Mouse (Mus musculus): Measurements from ENCODE around the gene Skint1.
"Not testable (repeated sequence)": the region's sequence is repeated elsewhere in the genome, so short reads cannot be mapped to it uniquely, and the experiment has no call there.

Gene Skint1

GRCm38 (mm10) chr4:112005969-112006368, at the start of gene Skint1:
TSS of gene Skint1 (plus strand) at chr4:112006269.
- no peak for DNase-seq (ENCODE audit: low spot score in 2 of 2)

GRCm38 (mm10) chr4:111961309-111961708, 44.8 kb upstream of the Skint1 start:
- no peak for DNase-seq (ENCODE audit: low spot score in 2 of 2)

GRCm38 (mm10) chr4:111963241-111963640, 42.8 kb upstream of the Skint1 start:
- DNase-seq (ENCODE audit: low spot score in 2 of 2): not testable (repeated sequence)

- no peak for DNase-seq (ENCODE audit: low spot score in 2 of 2)
Observed at GRCm38 (mm10) chr4:111963669-111964068, 42.4 kb upstream of the Skint1 start.

- DNase-seq (ENCODE audit: low spot score in 2 of 2): no peak
Observed at GRCm38 (mm10) chr4:111972623-111973022, 33.4 kb upstream of the Skint1 start, which contains the start of gene Skint7. TSS of gene Skint7 (plus strand) at chr4:111972923.

GRCm38 (mm10) chr4:112071716-112072115, 65.6 kb downstream of the Skint1 start, which contains the start of gene Skint4:
TSS of gene Skint4 (plus strand) at chr4:112072016.
- DNase-seq (ENCODE audit: low spot score in 2 of 2): no peak

All from frontal cortex, postnatal 14 days (tissue).